Mouse (Mus musculus) forebrain, postnatal 0 days (tissue): ENCODE measurements at regions not wholly inside any gene's neighbourhood (a gene's known extent, or its start where the extent isn't known, plus 50 kb on each side); places are given as distances from the start of the nearest gene placed in this dataset.

Experiments used
- ATAC-seq: fragments of 200-750 bp; cut with Nextera tagmentation; 2 replicates; pipeline ENCODE4 v1.8.0; 2017; ENCODE audit warnings: mild to moderate bottlenecking, moderate library complexity
- DNase-seq: peaks from one replicate; pipeline ENCODE4 v3.0.0-alpha.2; 2015
- H3K27ac ChIP-seq: fragments of 300-500 bp; sonication (generic); 2 replicates; pipeline ENCODE4 v1.5.1; 2014; ENCODE audit warnings: low read depth, mild to moderate bottlenecking, antibody characterized with exemption, low read length, moderate library complexity, mixed read lengths
- H3K27me3 ChIP-seq: fragments of 300-500 bp; sonication (generic); 2 replicates; pipeline ENCODE4 v1.6.1; 2014; ENCODE audit warnings: mild to moderate bottlenecking, low read length, mixed read lengths; ENCODE audit not compliant: insufficient read depth
- H3K36me3 ChIP-seq: fragments of 300-500 bp; sonication (generic); 2 replicates; pipeline ENCODE4 v1.6.1; 2014; ENCODE audit warnings: mild to moderate bottlenecking, moderate library complexity; ENCODE audit not compliant: insufficient read depth
- H3K4me1 ChIP-seq: fragments of 300-500 bp; sonication (generic); 2 replicates; pipeline ENCODE4 v1.6.1; 2014; ENCODE audit warnings: antibody characterized with exemption; ENCODE audit not compliant: insufficient read depth
- H3K4me2 ChIP-seq: fragments of 300-500 bp; sonication (generic); 2 replicates; pipeline ENCODE4 v1.6.1; 2014; ENCODE audit warnings: low read depth, mild to moderate bottlenecking, moderate library complexity
- H3K4me3 ChIP-seq: fragments of 300-500 bp; sonication (generic); 2 replicates; pipeline ENCODE4 v1.5.1; 2014; ENCODE audit warnings: low read depth, low read length, mixed read lengths
- H3K9ac ChIP-seq: fragments of 300-500 bp; sonication (generic); 2 replicates; pipeline ENCODE4 v1.6.1; 2014; ENCODE audit warnings: mild to moderate bottlenecking
- H3K9me3 ChIP-seq: fragments of 300-500 bp; sonication (generic); 2 replicates; pipeline ENCODE4 v1.6.1; 2016; ENCODE audit warnings: low read length
- CTCF ChIP-seq: sonication (generic); IDR thresholded peaks from 2 replicates; pipeline ENCODE4 v1.5.1; 2016; ENCODE audit warnings: antibody characterized with exemption, control low read depth, low read depth
- WGBS: fragments of 180-500 bp; shearing (Covaris S2); extraction: QIAGEN DNeasy Blood & Tissue Kit; methylation state at CpG from one replicate; pipeline ENCODE4 v1.1.7; 2014; 5-methylcytosine and 5-hydroxymethylcytosine counted together

DNA sequence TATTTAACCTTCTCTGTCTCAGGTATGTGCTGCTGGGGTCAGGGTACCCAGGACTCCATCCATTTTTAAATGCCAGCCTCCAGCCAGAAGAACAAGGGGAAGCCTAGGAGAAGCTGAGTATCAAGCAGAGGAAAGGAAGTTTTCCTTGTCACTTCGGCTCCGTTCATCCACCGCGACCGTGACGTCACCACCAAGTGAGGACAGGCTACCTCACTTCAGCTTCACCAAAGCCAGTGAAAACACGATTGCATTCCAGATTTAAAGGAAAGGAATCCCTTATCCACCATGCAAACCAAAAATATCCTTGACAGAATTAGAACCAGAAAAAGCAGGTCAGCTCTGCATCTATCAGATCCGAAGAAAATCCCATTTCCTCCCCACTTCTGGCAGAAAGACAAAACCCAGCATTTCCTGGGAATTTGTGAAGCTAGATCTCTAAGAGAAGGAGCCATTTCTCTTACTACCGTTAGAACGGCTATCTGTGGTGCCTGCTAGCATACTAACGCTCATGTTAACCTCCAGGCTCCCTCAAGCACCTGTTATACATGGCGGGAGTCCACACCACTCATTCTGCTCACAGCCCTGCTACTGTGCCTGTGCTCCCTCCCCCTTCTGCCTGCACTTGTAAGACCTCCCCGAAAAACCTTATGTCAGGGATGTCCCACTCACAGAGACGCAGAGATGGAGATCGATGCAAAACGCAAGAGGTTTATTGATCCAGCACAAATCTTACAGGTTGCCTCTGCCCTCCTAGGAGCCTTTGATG lies 133.4 kb downstream of the Qrsl1 start:
- no peak overlapping the region for H3K27ac ChIP-seq
- DNase-seq (no peak), ATAC-seq (no peak)
- no peak overlapping the region for H3K9ac ChIP-seq
- H3K27me3 ChIP-seq, result no peaks in the 10 kb centered on the region
- TF ChIP-seq CTCF, result no peak
- WGBS, result 88% methylated on average over 16 of the region's 16 CpGs
- H3K4me1 ChIP-seq, result no peaks in the 10 kb centered on the region
- no peak overlapping the region for H3K4me3 ChIP-seq
- no peaks in the 10 kb centered on the region for H3K36me3 ChIP-seq
- H3K9me3 ChIP-seq, result no peaks in the 10 kb centered on the region
- no peak overlapping the region for H3K4me2 ChIP-seq

DNA sequence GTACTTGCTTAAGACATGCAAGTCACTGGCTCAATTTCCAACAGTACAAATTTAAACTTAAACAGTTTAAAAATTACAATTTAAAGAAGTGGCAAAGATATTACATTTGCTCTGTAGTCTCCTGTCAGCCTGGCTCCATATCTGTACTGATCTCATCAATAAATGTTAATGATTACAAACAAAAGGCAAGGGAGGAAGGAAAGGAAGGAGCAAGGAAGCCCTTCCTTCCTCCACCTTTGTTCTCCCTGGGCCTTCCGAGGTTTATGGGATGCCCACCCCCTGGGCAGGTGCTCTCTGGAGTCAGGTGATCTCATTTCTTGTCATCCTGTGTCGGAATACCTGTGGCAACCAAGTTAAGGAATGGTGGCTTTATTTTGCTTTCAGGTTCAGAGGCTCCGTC lies 132.5 kb downstream of the Qrsl1 start:
- H3K9me3 ChIP-seq, result no peaks in the 10 kb centered on the region
- no peak for TF ChIP-seq CTCF
- 82% methylated on average over 3 of the region's 3 CpGs for whole genome bisulfite sequencing
- ATAC-seq, result no peak
- no peaks in the 10 kb centered on the region for H3K4me1 ChIP-seq
- H3K4me2 ChIP-seq, result no peak overlapping the region
- H3K9ac ChIP-seq, result no peak overlapping the region
- no peak for DNase-seq
- no peaks in the 10 kb centered on the region for H3K36me3 ChIP-seq
- no peaks in the 10 kb centered on the region for H3K27me3 ChIP-seq
- H3K4me3 ChIP-seq, result no peak overlapping the region
- no peak overlapping the region for H3K27ac ChIP-seq

DNA sequence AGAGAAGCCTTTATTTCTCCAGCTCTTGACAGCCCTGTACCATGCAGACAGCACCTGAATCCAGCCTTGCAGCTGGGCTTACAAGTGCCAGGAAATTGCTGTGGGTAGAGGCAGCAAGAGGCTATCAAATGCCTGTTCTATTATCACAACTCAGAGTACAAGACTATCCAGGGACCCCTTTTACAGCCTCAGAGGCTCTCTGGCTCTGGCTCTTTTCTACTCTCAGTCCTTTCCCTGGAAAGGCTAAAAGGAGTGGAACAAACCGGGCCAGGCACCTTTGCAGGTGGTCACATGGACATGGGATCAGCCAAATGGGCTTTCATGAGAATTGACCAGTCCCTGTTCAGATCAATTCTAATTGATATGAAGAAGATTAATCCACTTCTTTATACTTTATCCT lies 125.7 kb downstream of the Qrsl1 start:
- H3K4me2 ChIP-seq, result no peak overlapping the region
- no peaks in the 10 kb centered on the region for H3K27me3 ChIP-seq
- no peak for TF ChIP-seq CTCF
- no peaks in the 10 kb centered on the region for H3K4me1 ChIP-seq
- no peaks in the 10 kb centered on the region for H3K36me3 ChIP-seq
- ATAC-seq (no peak), DNase-seq (no peak)
- H3K9ac ChIP-seq, result no peak overlapping the region
- H3K27ac ChIP-seq, result no peak overlapping the region
- no peaks in the 10 kb centered on the region for H3K9me3 ChIP-seq
- WGBS, result 77% methylated on average over 1 of the region's 1 CpGs
- H3K4me3 ChIP-seq, result no peak overlapping the region

GRCm38 (mm10) chr10:43777612-43778600 lies 123.6 kb downstream of the Qrsl1 start:
- H3K36me3 ChIP-seq, result no peaks in the 10 kb centered on the region
- no peaks in the 10 kb centered on the region for H3K27me3 ChIP-seq
- no peak overlapping the region for H3K4me2 ChIP-seq
- DNase-seq (peak; percentile 72), ATAC-seq (peak; percentile 86)
- H3K27ac ChIP-seq, result no peak overlapping the region
- no peak overlapping the region for H3K9ac ChIP-seq
- no peak for TF ChIP-seq CTCF
- H3K4me1 ChIP-seq, result no peaks in the 10 kb centered on the region
- WGBS, result 52% methylated on average over 28 of the region's 28 CpGs
- H3K9me3 ChIP-seq, result 0 out of 2 replicates have a peak, but pooled peaks cover 3% of the 10 kb centered on the region
- no peak overlapping the region for H3K4me3 ChIP-seq

- TF ChIP-seq CTCF, result no peak
- 0 out of 2 replicates have a peak, but pooled peaks cover 3% of the 10 kb centered on the region for H3K9me3 ChIP-seq
- WGBS, result 94% methylated on average over 4 of the region's 4 CpGs
- DNase-seq (no peak), ATAC-seq (no peak)
- H3K9ac ChIP-seq, result no peak overlapping the region
- no peak overlapping the region for H3K27ac ChIP-seq
- no peak overlapping the region for H3K4me2 ChIP-seq
- no peaks in the 10 kb centered on the region for H3K4me1 ChIP-seq
- H3K4me3 ChIP-seq, result no peak overlapping the region
- no peaks in the 10 kb centered on the region for H3K36me3 ChIP-seq
- no peaks in the 10 kb centered on the region for H3K27me3 ChIP-seq
These were observed 121.0 kb downstream of the Qrsl1 start for GRCm38 (mm10) chr10:43780571-43780970.

GRCm38 (mm10) chr10:43783304-43783703 lies 118.2 kb downstream of the Qrsl1 start:
- no peaks in the 10 kb centered on the region for H3K4me1 ChIP-seq
- TF ChIP-seq CTCF, result no peak
- ATAC-seq, result no peak
- no peaks in the 10 kb centered on the region for H3K27me3 ChIP-seq
- no peak overlapping the region for H3K4me3 ChIP-seq
- no peak overlapping the region for H3K27ac ChIP-seq
- DNase-seq, result no peak
- H3K36me3 ChIP-seq, result no peaks in the 10 kb centered on the region
- WGBS, result 84% methylated on average over 3 of the region's 3 CpGs
- H3K9me3 ChIP-seq, result 0 out of 2 replicates have a peak, but pooled peaks cover 3% of the 10 kb centered on the region
- H3K4me2 ChIP-seq, result no peak overlapping the region
- H3K9ac ChIP-seq, result no peak overlapping the region

DNA sequence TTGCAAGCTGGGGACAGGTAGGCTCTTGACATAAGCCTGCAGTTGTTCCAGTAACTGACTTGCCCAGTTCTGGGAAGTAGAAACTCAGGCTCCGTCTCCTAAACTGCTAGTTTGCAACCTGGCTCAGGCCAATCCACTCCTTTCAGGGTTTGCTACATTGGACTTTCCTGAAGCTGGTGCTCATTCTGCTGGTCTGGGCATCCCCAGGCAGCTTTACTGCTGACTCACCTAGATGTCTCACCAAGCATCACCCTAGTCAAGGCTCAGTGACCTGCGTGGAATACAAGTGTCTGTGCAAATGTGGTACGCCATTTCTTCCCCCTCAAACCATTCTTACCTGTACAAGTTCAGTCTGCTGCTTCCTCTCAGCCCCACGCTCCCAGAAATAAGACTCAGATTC lies 110.8 kb downstream of the Qrsl1 start:
- H3K27ac ChIP-seq, result no peak overlapping the region
- no peak for TF ChIP-seq CTCF
- DNase-seq, result no peak
- WGBS, result 91% methylated on average over 4 of the region's 4 CpGs
- H3K9ac ChIP-seq, result no peak overlapping the region
- no peak for ATAC-seq
- no peaks in the 10 kb centered on the region for H3K4me1 ChIP-seq
- no peak overlapping the region for H3K4me3 ChIP-seq
- no peaks in the 10 kb centered on the region for H3K27me3 ChIP-seq
- H3K4me2 ChIP-seq, result no peak overlapping the region
- H3K9me3 ChIP-seq, result no peaks in the 10 kb centered on the region
- H3K36me3 ChIP-seq, result no peaks in the 10 kb centered on the region
